Mouse (Mus musculus): ENCODE results near the gene Lrrc73.
A peak's percentile ranks its signal among the peaks of the same experiment; 100 is the strongest.

Lrrc73 gene

DNA sequence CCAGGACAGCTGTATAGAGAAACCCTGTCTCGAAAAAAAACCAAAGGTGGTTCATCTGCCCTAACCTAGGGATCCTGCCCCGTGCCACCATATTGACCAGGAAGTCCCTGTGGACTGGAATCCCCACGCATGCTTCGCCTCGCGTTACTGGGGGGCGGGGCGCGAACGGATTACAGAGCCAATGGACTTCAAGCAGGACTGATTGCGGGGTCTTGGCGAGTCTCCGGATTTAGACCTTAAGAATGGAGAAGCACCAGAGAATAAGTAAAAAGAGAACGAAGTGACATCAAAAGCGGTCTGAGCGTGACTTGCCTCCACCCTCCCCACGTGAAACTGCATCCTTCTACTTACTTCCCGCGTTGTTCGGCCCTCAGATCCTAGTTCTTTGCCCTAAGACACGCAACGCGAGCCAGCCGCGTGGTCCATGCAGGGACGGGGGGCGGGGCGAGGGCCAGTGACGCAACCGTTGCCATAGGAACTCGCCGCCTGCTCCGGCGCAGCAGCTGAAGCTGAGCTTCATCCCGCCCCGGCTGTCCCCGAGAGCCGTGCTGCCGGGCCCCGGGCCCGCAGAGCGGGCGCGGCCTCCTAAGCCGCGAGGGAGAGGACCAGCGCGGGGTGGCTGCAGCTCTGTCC, at the start of gene Lrrc73:
Gene Lrrc73 (plus strand): TSS at position 80 of the 633 bp plus-strand sequence.
- Histone ChIP-seq H3K4me1 (replicated peaks; ENCODE audit: low read depth, low read length) (peaks cover 69% of the 10 kb centered on the region), H3K36me3 (ENCODE audit: insufficient read depth, low read length) (peaks cover 61% of the 10 kb centered on the region), H3K9me3 (ENCODE audit: low read length) (no peaks in the 10 kb centered on the region), H3K4me3 (replicated peaks; ENCODE audit: low read length) (peak within 1 kb of the TSS; percentile 81), H3K27me3 (ENCODE audit: insufficient read depth, low read length) (peaks cover 25% of the 10 kb centered on the region)
- TF ChIP-seq NANOG (IDR thresholded peaks at IDR 0.05; ENCODE audit: borderline replicate concordance, low read length) (no peak), POU5F1 (IDR thresholded peaks at IDR 0.05; ENCODE audit: borderline replicate concordance, low read length) (no peak), CTCF (conservative IDR thresholded peaks at IDR 0.05; ENCODE audit: low read length) (no peak)

DNA sequence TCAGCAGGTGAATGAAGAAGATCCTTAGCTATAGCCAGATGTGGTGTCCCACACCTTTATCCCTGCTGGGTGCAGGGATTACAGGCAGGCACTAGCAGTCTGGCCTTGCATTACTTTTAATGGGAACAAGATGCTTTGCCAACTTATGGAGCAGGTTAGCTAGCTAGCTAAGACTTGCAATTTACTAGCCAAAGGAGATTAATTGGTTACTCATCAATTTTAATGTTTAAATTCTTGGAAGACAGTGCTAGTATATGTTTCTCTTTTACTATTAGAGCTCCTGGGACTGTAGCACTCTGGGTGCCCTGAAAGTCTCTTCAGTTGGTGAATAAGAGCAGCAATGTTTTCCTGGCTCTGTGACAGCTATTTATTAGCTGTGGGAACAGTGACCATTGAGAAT, 46.7 kb upstream of the Lrrc73 start:
- Histone ChIP-seq H3K4me1 (replicated peaks; ENCODE audit: low read depth, low read length) (peaks cover 23% of the 10 kb centered on the region), H3K4me3 (replicated peaks; ENCODE audit: low read length) (no peak overlapping the region), H3K36me3 (ENCODE audit: insufficient read depth, low read length) (peaks cover 72% of the 10 kb centered on the region), H3K9me3 (ENCODE audit: low read length) (no peaks in the 10 kb centered on the region), H3K27me3 (ENCODE audit: insufficient read depth, low read length) (no peaks in the 10 kb centered on the region)
- TF ChIP-seq NANOG (IDR thresholded peaks at IDR 0.05; ENCODE audit: borderline replicate concordance, low read length) = no peak
- TF ChIP-seq CTCF (conservative IDR thresholded peaks at IDR 0.05; ENCODE audit: low read length) = no peak
- no peak for TF ChIP-seq POU5F1 (IDR thresholded peaks at IDR 0.05; ENCODE audit: borderline replicate concordance, low read length)

DNA sequence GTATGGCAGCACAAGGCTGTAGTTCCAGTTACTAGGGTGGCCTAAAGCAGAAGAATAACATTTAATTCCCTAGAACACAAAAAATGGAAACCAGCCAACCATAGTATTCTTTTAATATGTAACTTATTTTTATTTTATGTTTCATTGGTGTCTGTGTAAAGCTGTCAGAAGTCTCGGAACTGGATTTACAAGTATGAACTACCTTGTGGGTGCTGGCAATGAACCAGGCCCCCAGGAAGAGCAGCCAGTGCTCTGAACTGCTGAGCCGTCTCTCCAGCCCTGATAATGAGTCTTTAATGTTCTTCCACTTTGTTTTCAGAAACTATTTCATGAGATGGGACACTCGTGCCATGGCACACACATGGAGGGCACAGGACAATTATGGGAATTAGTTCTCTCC, 42.8 kb upstream of the Lrrc73 start:
- Histone ChIP-seq H3K27me3 (ENCODE audit: insufficient read depth, low read length) (no peaks in the 10 kb centered on the region), H3K9me3 (ENCODE audit: low read length) (no peaks in the 10 kb centered on the region), H3K4me3 (replicated peaks; ENCODE audit: low read length) (no peak overlapping the region), H3K36me3 (ENCODE audit: insufficient read depth, low read length) (peaks cover 90% of the 10 kb centered on the region), H3K4me1 (replicated peaks; ENCODE audit: low read depth, low read length) (peaks cover 7% of the 10 kb centered on the region; the same call in 1 of the 2 replicates)
- TF ChIP-seq POU5F1 (IDR thresholded peaks at IDR 0.05; ENCODE audit: borderline replicate concordance, low read length) (no peak), CTCF (conservative IDR thresholded peaks at IDR 0.05; ENCODE audit: low read length) (no peak), NANOG (IDR thresholded peaks at IDR 0.05; ENCODE audit: borderline replicate concordance, low read length) (no peak)

DNA sequence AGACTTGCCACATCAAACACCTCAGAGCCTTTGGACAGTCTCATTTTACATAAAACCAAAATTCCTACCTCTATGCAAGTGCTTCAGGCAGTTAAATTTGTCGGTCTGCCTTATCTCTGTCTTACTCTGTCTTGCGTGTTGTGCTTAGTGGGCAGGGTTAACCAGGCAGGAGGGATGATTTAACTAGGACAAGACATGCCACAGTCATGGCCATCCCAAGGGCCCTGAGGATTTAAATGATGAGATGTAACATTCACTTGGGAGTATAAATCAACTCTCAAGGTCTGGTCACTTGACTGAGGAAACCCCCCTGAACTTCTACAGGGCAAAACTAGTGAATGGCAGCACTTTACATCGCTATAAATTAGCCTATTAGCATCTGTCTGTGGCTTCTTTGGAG, 31.7 kb upstream of the Lrrc73 start:
- Histone ChIP-seq H3K36me3 (ENCODE audit: insufficient read depth, low read length) (peaks cover 100% of the 10 kb centered on the region), H3K4me3 (replicated peaks; ENCODE audit: low read length) (no peak overlapping the region), H3K27me3 (ENCODE audit: insufficient read depth, low read length) (no peaks in the 10 kb centered on the region), H3K4me1 (replicated peaks; ENCODE audit: low read depth, low read length) (no peaks in the 10 kb centered on the region), H3K9me3 (ENCODE audit: low read length) (no peaks in the 10 kb centered on the region)
- TF ChIP-seq NANOG (IDR thresholded peaks at IDR 0.05; ENCODE audit: borderline replicate concordance, low read length) = no peak
- TF ChIP-seq POU5F1 (IDR thresholded peaks at IDR 0.05; ENCODE audit: borderline replicate concordance, low read length) = no peak
- TF ChIP-seq CTCF (conservative IDR thresholded peaks at IDR 0.05; ENCODE audit: low read length) = no peak

DNA sequence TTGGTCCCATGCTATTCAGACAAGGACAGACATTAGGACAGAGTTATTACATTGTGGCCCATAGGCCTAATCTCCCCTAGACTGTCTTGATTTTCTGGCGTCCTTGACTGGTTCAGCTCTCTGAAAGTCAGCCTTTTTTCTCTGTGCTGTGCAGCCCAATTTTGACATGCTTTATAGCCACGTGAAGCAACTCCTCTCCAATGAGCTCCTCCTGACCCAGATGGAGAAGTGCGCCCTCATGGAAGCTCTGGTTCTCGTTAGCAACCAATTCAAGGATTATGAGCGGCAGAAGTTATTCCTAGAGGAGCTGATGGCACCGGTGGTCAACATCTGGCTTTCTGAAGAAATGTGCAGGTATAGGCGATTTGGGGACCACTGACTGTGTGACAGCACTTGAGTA, 25.8 kb upstream of the Lrrc73 start:
- Histone ChIP-seq H3K4me3 (replicated peaks; ENCODE audit: low read length) (no peak overlapping the region), H3K27me3 (ENCODE audit: insufficient read depth, low read length) (no peaks in the 10 kb centered on the region), H3K4me1 (replicated peaks; ENCODE audit: low read depth, low read length) (no peaks in the 10 kb centered on the region; the same call in 1 of the 2 replicates), H3K36me3 (ENCODE audit: insufficient read depth, low read length) (peaks cover 100% of the 10 kb centered on the region), H3K9me3 (ENCODE audit: low read length) (no peaks in the 10 kb centered on the region)
- TF ChIP-seq CTCF (conservative IDR thresholded peaks at IDR 0.05; ENCODE audit: low read length) = no peak
- no peak for TF ChIP-seq POU5F1 (IDR thresholded peaks at IDR 0.05; ENCODE audit: borderline replicate concordance, low read length)
- no peak for TF ChIP-seq NANOG (IDR thresholded peaks at IDR 0.05; ENCODE audit: borderline replicate concordance, low read length)

DNA sequence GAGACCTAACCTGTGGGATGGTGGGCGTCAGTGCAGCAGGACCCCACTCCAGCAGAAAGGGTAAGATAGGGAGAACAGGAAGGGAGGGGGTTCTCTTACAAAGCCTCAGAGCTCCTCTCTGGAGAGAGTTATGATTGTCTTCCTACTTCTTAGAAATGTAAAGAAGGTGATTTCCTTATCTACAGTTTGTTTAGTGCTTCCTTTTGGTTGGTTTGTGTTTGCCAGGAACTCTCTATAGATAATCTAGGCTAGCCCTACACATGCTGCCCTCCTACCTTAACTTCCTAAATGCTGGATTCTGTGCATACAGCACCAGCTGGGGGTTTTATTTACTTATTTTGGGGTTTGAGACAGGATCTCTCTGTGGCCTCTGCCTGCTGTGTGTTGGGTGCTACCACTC, 17.3 kb upstream of the Lrrc73 start:
- no peaks in the 10 kb centered on the region for H3K9me3 ChIP-seq (ENCODE audit: low read length)

DNA sequence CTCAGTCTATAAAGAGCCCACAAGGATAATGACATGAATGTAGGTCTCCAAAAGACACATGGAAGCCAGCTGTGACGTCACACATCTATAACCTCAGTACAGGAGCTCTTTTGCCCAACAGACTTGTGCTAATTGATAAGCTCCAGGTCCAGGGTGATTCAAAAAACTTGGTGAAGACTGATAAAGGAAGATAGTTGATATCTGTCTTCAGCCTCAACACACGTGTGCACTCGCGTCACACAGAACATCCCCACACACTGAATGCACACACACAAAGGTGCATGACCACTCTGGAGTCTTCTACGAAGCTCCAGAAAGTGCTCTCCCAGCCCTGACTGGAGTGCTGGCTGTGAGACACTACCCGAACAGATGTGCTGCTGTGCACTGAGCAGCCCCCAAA, 16.3 kb upstream of the Lrrc73 start:
- Histone ChIP-seq H3K27me3 (ENCODE audit: insufficient read depth, low read length) (no peaks in the 10 kb centered on the region), H3K4me3 (replicated peaks; ENCODE audit: low read length) (no peak overlapping the region), H3K9me3 (ENCODE audit: low read length) (no peaks in the 10 kb centered on the region), H3K36me3 (ENCODE audit: insufficient read depth, low read length) (peaks cover 97% of the 10 kb centered on the region), H3K4me1 (replicated peaks; ENCODE audit: low read depth, low read length) (peaks cover 13% of the 10 kb centered on the region)
- TF ChIP-seq CTCF (conservative IDR thresholded peaks at IDR 0.05; ENCODE audit: low read length) (no peak), POU5F1 (IDR thresholded peaks at IDR 0.05; ENCODE audit: borderline replicate concordance, low read length) (no peak), NANOG (IDR thresholded peaks at IDR 0.05; ENCODE audit: borderline replicate concordance, low read length) (no peak)

More for the DNA sequence above, 17.3 kb upstream of the Lrrc73 start:
- peaks cover 5% of the 10 kb centered on the region for H3K4me1 ChIP-seq (replicated peaks; ENCODE audit: low read depth, low read length)
- no peak for TF ChIP-seq CTCF (conservative IDR thresholded peaks at IDR 0.05; ENCODE audit: low read length)
- TF ChIP-seq NANOG (IDR thresholded peaks at IDR 0.05; ENCODE audit: borderline replicate concordance, low read length) = no peak
- TF ChIP-seq POU5F1 (IDR thresholded peaks at IDR 0.05; ENCODE audit: borderline replicate concordance, low read length) = no peak
- H3K36me3 ChIP-seq (ENCODE audit: insufficient read depth, low read length) = peaks cover 98% of the 10 kb centered on the region
- H3K27me3 ChIP-seq (ENCODE audit: insufficient read depth, low read length) = no peaks in the 10 kb centered on the region
- H3K4me3 ChIP-seq (replicated peaks; ENCODE audit: low read length) = no peak overlapping the region

DNA sequence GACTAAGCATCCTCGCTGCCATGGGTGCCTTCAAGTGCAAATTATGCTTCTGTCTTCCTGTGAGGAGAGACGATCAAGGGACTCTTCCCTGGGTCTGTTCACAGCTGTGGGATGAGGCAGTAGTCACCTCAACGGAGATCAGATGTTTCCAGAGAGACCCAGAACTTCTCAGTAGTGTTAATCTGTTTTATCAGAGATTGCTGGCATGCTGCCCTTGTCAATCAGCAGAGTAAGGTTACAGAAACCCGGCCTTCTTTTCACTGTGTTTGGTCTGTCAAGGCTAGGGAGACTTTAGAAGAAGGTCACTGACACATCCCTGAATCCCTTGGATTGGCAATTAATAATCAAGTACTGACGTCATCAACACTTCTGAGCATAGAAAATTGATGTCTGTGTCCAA, 15.9 kb upstream of the Lrrc73 start:
- no peaks in the 10 kb centered on the region for H3K9me3 ChIP-seq (ENCODE audit: low read length)
- H3K4me3 ChIP-seq (replicated peaks; ENCODE audit: low read length) = no peak overlapping the region
- no peaks in the 10 kb centered on the region for H3K27me3 ChIP-seq (ENCODE audit: insufficient read depth, low read length)
- peaks cover 97% of the 10 kb centered on the region for H3K36me3 ChIP-seq (ENCODE audit: insufficient read depth, low read length)
- no peak for TF ChIP-seq NANOG (IDR thresholded peaks at IDR 0.05; ENCODE audit: borderline replicate concordance, low read length)
- TF ChIP-seq CTCF (conservative IDR thresholded peaks at IDR 0.05; ENCODE audit: low read length) = no peak
- TF ChIP-seq POU5F1 (IDR thresholded peaks at IDR 0.05; ENCODE audit: borderline replicate concordance, low read length) = no peak
- H3K4me1 ChIP-seq (replicated peaks; ENCODE audit: low read depth, low read length) = peaks cover 17% of the 10 kb centered on the region
